Mouse (Mus musculus) lung, postnatal 25 days (tissue): ENCODE data around the gene Sf3a3.

Experiments
- DNase-seq: peaks from one replicate; pipeline ENCODE4 v3.0.0; 2022; ENCODE audit warnings: low spot score

Gene Sf3a3

DNA sequence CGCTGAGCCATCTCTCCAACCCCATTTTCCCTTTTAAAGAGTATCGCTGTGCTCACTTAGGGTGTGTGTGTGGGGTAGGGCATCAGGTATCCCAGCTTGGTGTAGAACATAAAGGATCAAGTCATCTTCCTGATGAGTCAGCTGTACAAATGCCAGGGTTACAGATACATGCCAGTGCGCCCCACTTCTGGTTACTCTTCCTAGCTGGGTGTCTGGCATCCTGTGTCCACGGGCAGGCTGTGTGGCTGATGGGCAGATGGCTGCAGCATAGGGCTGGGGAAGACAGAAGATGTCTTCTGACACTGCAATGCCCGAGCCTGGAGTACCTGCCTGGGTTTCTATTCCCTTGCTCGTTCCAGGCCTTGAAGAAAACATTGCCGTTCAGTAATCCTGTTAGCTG, 66.8 kb downstream of the Sf3a3 start:
- no peak for DNase-seq
